Mouse (Mus musculus): ENCODE data around the gene Chdh. TPM values are rescaled to one million over a fixed set of nuclear protein-coding genes. Genes with fewer than 3 reads are reported as not detected.

The Chdh gene
- polyA plus RNA-seq, 1 experiment from 2014 or later, result 0.04 TPM

DNA sequence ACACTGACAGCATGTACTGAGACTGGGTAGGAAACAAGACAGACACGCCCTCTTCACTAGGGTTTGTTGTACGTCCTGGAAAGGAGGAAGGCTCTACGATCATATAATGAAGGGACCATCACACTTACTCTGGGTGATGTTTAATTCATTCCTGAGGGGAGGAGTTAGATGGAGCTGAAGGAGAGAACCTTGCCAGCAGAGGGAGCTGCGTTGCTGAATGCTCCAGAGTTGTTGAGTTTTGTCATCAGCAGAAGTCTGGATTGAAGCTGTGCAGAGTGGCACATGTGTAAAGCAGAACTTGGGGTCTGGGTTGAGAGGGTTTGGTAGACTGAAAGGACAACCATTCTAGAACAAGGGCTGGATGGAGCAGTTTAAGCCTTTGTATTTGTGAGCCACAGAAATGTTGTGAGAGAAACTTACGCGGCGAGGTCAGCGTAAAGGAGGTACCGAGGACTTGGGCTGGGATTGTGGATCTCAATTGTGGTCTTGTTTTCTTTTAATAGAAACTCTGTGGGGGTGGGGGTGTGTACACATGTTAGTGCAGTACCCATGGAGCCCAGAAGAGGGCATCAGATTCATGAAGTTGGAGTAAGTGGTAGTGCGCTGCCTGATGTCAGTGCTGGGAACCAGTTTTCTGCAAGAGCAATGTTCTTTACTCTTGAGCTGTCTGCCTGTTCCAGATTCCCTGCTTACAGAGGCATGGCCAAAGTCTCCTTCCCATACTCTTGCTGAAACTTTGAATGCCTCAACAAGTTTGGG is 28.2 kb upstream of the Chdh start:
- Histone ChIP-seq H3K4me2 (no peak overlapping the region), H3K27ac (ENCODE audit: low read depth, low read length) (no peak overlapping the region), H3K4me3 (ENCODE audit: low read depth, low read length) (no peak overlapping the region), H3K27me3 (ENCODE audit: control insufficient read depth, insufficient read depth, low read length) (no peaks in the 10 kb centered on the region), H3K9ac (ENCODE audit: low read length) (no peak overlapping the region), H3K36me3 (ENCODE audit: control insufficient read depth, insufficient read depth, low read length) (peaks cover 34% of the 10 kb centered on the region), H3K4me1 (ENCODE audit: control insufficient read depth, insufficient read depth, low read length) (peaks cover 9% of the 10 kb centered on the region; the same call in 1 of the 2 replicates), H3K9me3 (ENCODE audit: control insufficient read depth, low read length) (no peaks in the 10 kb centered on the region)
- ATAC-seq (ENCODE audit: low FRiP score) (no peak), DNase-seq (ENCODE audit: low spot score, missing footprints) (no peak)
- WGBS, result 96% methylated on average over 10 of the region's 10 CpGs

GRCm38 (mm10) chr14:29986096-29986495 is 22.7 kb upstream of the Chdh start:
- no peak for ATAC-seq (ENCODE audit: low FRiP score)
- Histone ChIP-seq H3K9ac (ENCODE audit: low read length) (no peak overlapping the region), H3K27me3 (ENCODE audit: control insufficient read depth, insufficient read depth, low read length) (no peaks in the 10 kb centered on the region), H3K4me2 (no peak overlapping the region), H3K36me3 (ENCODE audit: control insufficient read depth, insufficient read depth, low read length) (peaks cover 53% of the 10 kb centered on the region), H3K4me1 (ENCODE audit: control insufficient read depth, insufficient read depth, low read length) (no peaks in the 10 kb centered on the region), H3K4me3 (ENCODE audit: low read depth, low read length) (no peak overlapping the region), H3K9me3 (ENCODE audit: control insufficient read depth, low read length) (no peaks in the 10 kb centered on the region), H3K27ac (ENCODE audit: low read depth, low read length) (no peak overlapping the region)
- no peak for DNase-seq (ENCODE audit: low spot score, missing footprints)
- 93% methylated on average over 4 of the region's 4 CpGs for WGBS

GRCm38 (mm10) chr14:29987276-29987675 is 21.5 kb upstream of the Chdh start:
- H3K9ac ChIP-seq (ENCODE audit: low read length), result no peak overlapping the region
- H3K36me3 ChIP-seq (ENCODE audit: control insufficient read depth, insufficient read depth, low read length), result peaks cover 55% of the 10 kb centered on the region
- 93% methylated on average over 6 of the region's 6 CpGs for WGBS
- no peaks in the 10 kb centered on the region for H3K4me1 ChIP-seq (ENCODE audit: control insufficient read depth, insufficient read depth, low read length)
- no peak overlapping the region for H3K4me2 ChIP-seq
- DNase-seq (ENCODE audit: low spot score, missing footprints) (no peak), ATAC-seq (ENCODE audit: low FRiP score) (no peak)
- no peak overlapping the region for H3K4me3 ChIP-seq (ENCODE audit: low read depth, low read length)
- no peaks in the 10 kb centered on the region for H3K9me3 ChIP-seq (ENCODE audit: control insufficient read depth, low read length)
- H3K27me3 ChIP-seq (ENCODE audit: control insufficient read depth, insufficient read depth, low read length), result no peaks in the 10 kb centered on the region
- H3K27ac ChIP-seq (ENCODE audit: low read depth, low read length), result no peak overlapping the region

DNA sequence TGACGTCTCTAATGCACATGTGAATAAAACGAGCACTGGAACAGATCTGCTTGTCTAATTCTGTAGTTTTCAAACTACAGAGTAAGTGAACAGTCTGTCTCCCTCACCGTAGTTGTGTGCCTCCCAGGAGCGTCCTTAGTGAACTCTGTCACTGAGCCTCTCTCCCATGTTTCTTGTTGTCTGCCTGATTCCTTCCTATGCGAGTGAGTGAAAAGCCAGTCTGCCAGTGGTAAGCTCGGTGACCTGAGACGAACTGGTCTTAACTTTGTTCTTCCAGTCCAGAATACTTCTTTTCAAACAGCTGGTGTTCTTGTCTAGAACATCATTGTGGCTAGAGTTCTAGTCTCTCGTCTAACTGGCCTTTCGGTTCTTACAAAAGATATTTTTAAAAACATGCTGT is 21.1 kb upstream of the Chdh start:
- H3K36me3 ChIP-seq (ENCODE audit: control insufficient read depth, insufficient read depth, low read length), result peaks cover 50% of the 10 kb centered on the region
- WGBS, result 93% methylated on average over 9 of the region's 9 CpGs
- no peaks in the 10 kb centered on the region for H3K9me3 ChIP-seq (ENCODE audit: control insufficient read depth, low read length)

DNA sequence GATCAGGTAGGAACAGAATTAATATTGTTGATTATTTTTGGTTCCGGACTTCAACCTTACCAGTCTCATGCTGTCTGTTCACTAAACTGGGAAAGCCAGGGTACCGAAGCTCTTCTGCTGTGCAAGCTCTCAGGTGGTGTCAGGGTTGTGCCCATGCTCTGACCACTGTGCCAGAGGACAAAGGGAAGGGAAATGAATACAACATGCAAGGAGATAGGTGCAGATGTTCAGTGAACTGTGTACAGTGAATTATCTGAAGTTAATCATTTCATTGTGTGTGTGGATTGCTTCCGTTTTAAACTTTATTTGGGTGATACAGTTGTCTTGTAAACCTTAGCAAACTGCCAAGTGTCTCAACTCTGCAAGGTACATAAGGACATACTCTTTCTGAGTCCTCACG is 20.5 kb upstream of the Chdh start:
- H3K36me3 ChIP-seq (ENCODE audit: control insufficient read depth, insufficient read depth, low read length), result peaks cover 50% of the 10 kb centered on the region

More for the DNA sequence above, 21.1 kb upstream of the Chdh start:
- no peaks in the 10 kb centered on the region for H3K4me1 ChIP-seq (ENCODE audit: control insufficient read depth, insufficient read depth, low read length)
- ATAC-seq (ENCODE audit: low FRiP score) (no peak), DNase-seq (ENCODE audit: low spot score, missing footprints) (no peak)
- H3K27me3 ChIP-seq (ENCODE audit: control insufficient read depth, insufficient read depth, low read length), result no peaks in the 10 kb centered on the region
- no peak overlapping the region for H3K4me2 ChIP-seq
- H3K27ac ChIP-seq (ENCODE audit: low read depth, low read length), result no peak overlapping the region
- no peak overlapping the region for H3K9ac ChIP-seq (ENCODE audit: low read length)
- H3K4me3 ChIP-seq (ENCODE audit: low read depth, low read length), result no peak overlapping the region

GRCm38 (mm10) chr14:29994976-29995375 is 13.8 kb upstream of the Chdh start:
- peaks cover 25% of the 10 kb centered on the region for H3K36me3 ChIP-seq (ENCODE audit: control insufficient read depth, insufficient read depth, low read length)
- H3K27me3 ChIP-seq (ENCODE audit: control insufficient read depth, insufficient read depth, low read length), result no peaks in the 10 kb centered on the region
- H3K4me2 ChIP-seq, result no peak overlapping the region
- no peak overlapping the region for H3K27ac ChIP-seq (ENCODE audit: low read depth, low read length)
- no peak overlapping the region for H3K9ac ChIP-seq (ENCODE audit: low read length)
- no peak for ATAC-seq (ENCODE audit: low FRiP score)
- H3K4me1 ChIP-seq (ENCODE audit: control insufficient read depth, insufficient read depth, low read length), result no peaks in the 10 kb centered on the region
- no peak overlapping the region for H3K4me3 ChIP-seq (ENCODE audit: low read depth, low read length)
- 83% methylated on average over 4 of the region's 4 CpGs for WGBS
- no peak for DNase-seq (ENCODE audit: low spot score, missing footprints)
- H3K9me3 ChIP-seq (ENCODE audit: control insufficient read depth, low read length), result no peaks in the 10 kb centered on the region

More for the DNA sequence above, 20.5 kb upstream of the Chdh start:
- Histone ChIP-seq H3K4me2 (no peak overlapping the region), H3K4me1 (ENCODE audit: control insufficient read depth, insufficient read depth, low read length) (no peaks in the 10 kb centered on the region), H3K4me3 (ENCODE audit: low read depth, low read length) (no peak overlapping the region), H3K9me3 (ENCODE audit: control insufficient read depth, low read length) (no peaks in the 10 kb centered on the region), H3K27ac (ENCODE audit: low read depth, low read length) (no peak overlapping the region), H3K27me3 (ENCODE audit: control insufficient read depth, insufficient read depth, low read length) (no peaks in the 10 kb centered on the region), H3K9ac (ENCODE audit: low read length) (no peak overlapping the region)
- 94% methylated on average over 4 of the region's 4 CpGs for WGBS
- no peak for ATAC-seq (ENCODE audit: low FRiP score)
- no peak for DNase-seq (ENCODE audit: low spot score, missing footprints)

DNA sequence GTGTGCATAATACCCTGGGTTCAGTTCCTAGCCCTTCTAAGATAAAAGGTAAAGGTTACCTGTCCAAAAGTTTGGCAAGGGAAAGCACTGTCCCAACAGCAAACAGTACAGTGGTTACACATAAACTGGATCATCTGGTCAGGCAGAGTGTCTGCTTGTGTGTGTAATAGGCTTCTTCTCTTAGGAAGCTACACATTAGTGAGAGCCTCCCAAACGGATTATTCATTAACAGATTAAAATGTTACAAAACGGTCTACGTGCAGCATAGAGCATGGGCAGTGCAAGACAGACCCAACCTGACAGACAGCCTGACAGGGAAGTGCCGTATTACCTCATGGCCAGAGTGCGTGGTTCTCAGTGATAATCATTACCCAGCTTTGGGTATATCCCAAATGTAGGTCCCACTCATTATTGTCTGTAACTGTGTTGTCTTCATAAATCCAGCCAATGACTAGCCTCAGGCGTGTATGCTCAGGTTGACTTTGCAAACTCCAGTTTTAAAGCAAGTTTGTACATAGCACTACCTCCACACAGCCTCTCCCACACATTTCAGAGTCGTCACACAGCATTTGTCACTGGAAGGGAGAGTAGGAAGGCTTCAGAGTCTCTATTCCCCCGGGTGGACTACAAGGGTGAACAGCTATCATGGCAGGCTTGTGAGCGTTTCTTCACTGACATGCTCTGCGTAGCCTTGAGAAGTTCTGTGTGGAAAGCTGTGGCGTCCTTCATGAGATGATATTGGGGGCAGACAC is 12.6 kb upstream of the Chdh start:
- Histone ChIP-seq H3K4me2 (no peak overlapping the region), H3K9ac (ENCODE audit: low read length) (no peak overlapping the region), H3K27me3 (ENCODE audit: control insufficient read depth, insufficient read depth, low read length) (no peaks in the 10 kb centered on the region), H3K4me3 (ENCODE audit: low read depth, low read length) (no peak overlapping the region), H3K27ac (ENCODE audit: low read depth, low read length) (no peak overlapping the region), H3K9me3 (ENCODE audit: control insufficient read depth, low read length) (no peaks in the 10 kb centered on the region), H3K36me3 (ENCODE audit: control insufficient read depth, insufficient read depth, low read length) (peaks cover 20% of the 10 kb centered on the region; the same call in 1 of the 2 replicates), H3K4me1 (ENCODE audit: control insufficient read depth, insufficient read depth, low read length) (no peaks in the 10 kb centered on the region)
- DNase-seq (ENCODE audit: low spot score, missing footprints) (no peak), ATAC-seq (ENCODE audit: low FRiP score) (no peak)
- WGBS, result 95% methylated on average over 11 of the region's 11 CpGs

- no peaks in the 10 kb centered on the region for H3K27me3 ChIP-seq (ENCODE audit: control insufficient read depth, insufficient read depth, low read length)
- ATAC-seq (ENCODE audit: low FRiP score) (no peak), DNase-seq (ENCODE audit: low spot score, missing footprints) (no peak)
- no peaks in the 10 kb centered on the region for H3K4me1 ChIP-seq (ENCODE audit: control insufficient read depth, insufficient read depth, low read length)
- H3K9ac ChIP-seq (ENCODE audit: low read length), result no peak overlapping the region
- no peaks in the 10 kb centered on the region for H3K9me3 ChIP-seq (ENCODE audit: control insufficient read depth, low read length)
- H3K27ac ChIP-seq (ENCODE audit: low read depth, low read length), result no peak overlapping the region
- H3K4me3 ChIP-seq (ENCODE audit: low read depth, low read length), result no peak overlapping the region
- no peak overlapping the region for H3K4me2 ChIP-seq
- H3K36me3 ChIP-seq (ENCODE audit: control insufficient read depth, insufficient read depth, low read length), result peaks cover 13% of the 10 kb centered on the region; the same call in 1 of the 2 replicates
These were observed 11.5 kb upstream of the Chdh start for GRCm38 (mm10) chr14:29997345-29997744.

GRCm38 (mm10) chr14:29998747-29999474 is 9.9 kb upstream of the Chdh start:
- Histone ChIP-seq H3K4me2 (no peak overlapping the region), H3K36me3 (ENCODE audit: control insufficient read depth, insufficient read depth, low read length) (peaks cover 10% of the 10 kb centered on the region; the same call in 1 of the 2 replicates), H3K9ac (ENCODE audit: low read length) (no peak overlapping the region), H3K4me1 (ENCODE audit: control insufficient read depth, insufficient read depth, low read length) (no peaks in the 10 kb centered on the region), H3K27me3 (ENCODE audit: control insufficient read depth, insufficient read depth, low read length) (no peaks in the 10 kb centered on the region), H3K9me3 (ENCODE audit: control insufficient read depth, low read length) (no peaks in the 10 kb centered on the region), H3K27ac (ENCODE audit: low read depth, low read length) (no peak overlapping the region), H3K4me3 (ENCODE audit: low read depth, low read length) (no peak overlapping the region)
- WGBS, result 83% methylated on average over 13 of the region's 13 CpGs
- DNase-seq (ENCODE audit: low spot score, missing footprints) (no peak), ATAC-seq (ENCODE audit: low FRiP score) (no peak)

All from midbrain, embryonic 11.5 days (tissue).